Mouse (Mus musculus): ENCODE measurements around the gene Olfr1467. TPM values are rescaled to one million over a fixed set of nuclear protein-coding genes. Genes with fewer than 3 reads are reported as not detected.

The Olfr1467 gene
- not detected in 2 replicates for polyA plus RNA-seq (2012; rRNA removed)

- no peak within 1 kb of the TSS for H3K4me3 ChIP-seq (replicated peaks; ENCODE audit: insufficient read depth, low read depth, low read length)
- no peak for DNase-seq
- no peak for TF ChIP-seq CTCF (IDR thresholded peaks at IDR 0.05; ENCODE audit: borderline replicate concordance, insufficient read depth, low read depth, low read length)
- no peak for TF ChIP-seq POLR2A (IDR thresholded peaks at IDR 0.05; ENCODE audit: borderline replicate concordance, insufficient read depth, low read length)
- WGBS = 45% methylated on average over 2 of the region's 2 CpGs
- no peaks in the 10 kb centered on the region for H3K27me3 ChIP-seq (ENCODE audit: control insufficient read depth, insufficient read depth, low read length)
- H3K4me1 ChIP-seq (ENCODE audit: control insufficient read depth, insufficient read depth, low read length) = no peaks in the 10 kb centered on the region
- no peak within 1 kb of the TSS for H3K27ac ChIP-seq (ENCODE audit: insufficient read depth, low read length)
Measured at GRCm38 (mm10) chr19:13361936-13362335, at the start of gene Olfr1467. Gene Olfr1467, plus strand, starts transcription at chr19:13362236.

GRCm38 (mm10) chr19:13315441-13315840 lies 46.6 kb upstream of the Olfr1467 start, which contains the start of gene Olfr1465:
Gene Olfr1465, minus strand, starts transcription at chr19:13315541.
- no peak for DNase-seq
- no peak for TF ChIP-seq CTCF (IDR thresholded peaks at IDR 0.05; ENCODE audit: borderline replicate concordance, insufficient read depth, low read depth, low read length)
- TF ChIP-seq POLR2A (IDR thresholded peaks at IDR 0.05; ENCODE audit: borderline replicate concordance, insufficient read depth, low read length) = no peak
- H3K27me3 ChIP-seq (ENCODE audit: control insufficient read depth, insufficient read depth, low read length) = no peaks in the 10 kb centered on the region
- no peak within 1 kb of the TSS for H3K4me3 ChIP-seq (replicated peaks; ENCODE audit: insufficient read depth, low read depth, low read length)
- no peaks in the 10 kb centered on the region for H3K4me1 ChIP-seq (ENCODE audit: control insufficient read depth, insufficient read depth, low read length)
- H3K27ac ChIP-seq (ENCODE audit: insufficient read depth, low read length) = no peak within 1 kb of the TSS

DNA sequence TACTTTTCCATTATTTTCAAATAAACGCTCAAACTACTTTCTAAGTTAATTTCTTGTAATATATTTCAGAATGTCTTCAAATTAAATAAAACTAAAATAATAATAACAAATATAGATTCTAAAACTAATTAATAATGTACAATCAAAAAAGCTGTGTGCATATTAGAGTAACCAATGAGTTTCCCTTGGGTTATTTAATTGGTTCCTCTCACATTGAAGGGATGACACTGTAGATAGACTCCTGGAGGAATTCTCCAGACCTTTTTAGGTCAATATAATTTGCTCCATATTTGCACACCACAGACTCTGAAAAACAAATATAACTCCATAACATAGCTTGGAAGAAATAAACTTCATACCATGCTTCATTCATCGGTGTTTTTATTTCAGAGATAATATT lies 23.5 kb upstream of the Olfr1467 start, which contains the start of gene Olfr1466:
Gene Olfr1466 (plus strand): TSS at position 301 of the 400 bp plus-strand sequence.
- Histone ChIP-seq H3K27me3 (ENCODE audit: control insufficient read depth, insufficient read depth, low read length) (no peaks in the 10 kb centered on the region), H3K4me3 (replicated peaks; ENCODE audit: insufficient read depth, low read depth, low read length) (no peak within 1 kb of the TSS), H3K4me1 (ENCODE audit: control insufficient read depth, insufficient read depth, low read length) (no peaks in the 10 kb centered on the region), H3K27ac (ENCODE audit: insufficient read depth, low read length) (no peak within 1 kb of the TSS)
- DNase-seq = no peak
- no peak for TF ChIP-seq POLR2A (IDR thresholded peaks at IDR 0.05; ENCODE audit: borderline replicate concordance, insufficient read depth, low read length)
- TF ChIP-seq CTCF (IDR thresholded peaks at IDR 0.05; ENCODE audit: borderline replicate concordance, insufficient read depth, low read depth, low read length) = no peak
- WGBS = 80% methylated on average over 2 of the region's 2 CpGs

GRCm38 (mm10) chr19:13407549-13407948 lies 45.5 kb downstream of the Olfr1467 start, which contains the start of gene Olfr1469:
Gene Olfr1469, plus strand, starts transcription at chr19:13407849.
- Histone ChIP-seq H3K27ac (ENCODE audit: insufficient read depth, low read length) (no peak within 1 kb of the TSS), H3K27me3 (ENCODE audit: control insufficient read depth, insufficient read depth, low read length) (no peaks in the 10 kb centered on the region), H3K4me1 (ENCODE audit: control insufficient read depth, insufficient read depth, low read length) (no peaks in the 10 kb centered on the region), H3K4me3 (replicated peaks; ENCODE audit: insufficient read depth, low read depth, low read length) (no peak within 1 kb of the TSS)
- TF ChIP-seq CTCF (IDR thresholded peaks at IDR 0.05; ENCODE audit: borderline replicate concordance, insufficient read depth, low read depth, low read length) (no peak), POLR2A (IDR thresholded peaks at IDR 0.05; ENCODE audit: borderline replicate concordance, insufficient read depth, low read length) (no peak)
- DNase-seq = no peak
- WGBS = 61% methylated on average over 2 of the region's 2 CpGs

Other genes with a start within 250 kb of the Olfr1467 start
- gene Olfr1459, start 212.7 kb upstream of the Olfr1467 start, polyA plus RNA-seq (2012; rRNA removed) = not detected in 2 replicates
- not detected in 2 replicates for gene Olfr1461, start 199.2 kb upstream of the Olfr1467 start, polyA plus RNA-seq (2012; rRNA removed)
- not detected in 2 replicates for gene Olfr1462, start 176.5 kb upstream of the Olfr1467 start, polyA plus RNA-seq (2012; rRNA removed)
- not detected in 2 replicates for gene Olfr1463, start 130.9 kb upstream of the Olfr1467 start, polyA plus RNA-seq (2012; rRNA removed)
- not detected in 2 replicates for gene Olfr1465, start 46.7 kb upstream of the Olfr1467 start, polyA plus RNA-seq (2012; rRNA removed)
- not detected in 2 replicates for gene Olfr1466, start 23.4 kb upstream of the Olfr1467 start, polyA plus RNA-seq (2012; rRNA removed)
- gene Olfr1469, start 45.6 kb downstream of the Olfr1467 start, polyA plus RNA-seq (2012; rRNA removed) = not detected in 2 replicates
- gene Olfr1471, start 81.2 kb downstream of the Olfr1467 start, polyA plus RNA-seq (2012; rRNA removed) = not detected in 2 replicates
- gene Olfr1472, start 93.8 kb downstream of the Olfr1467 start, polyA plus RNA-seq (2012; rRNA removed) = not detected in 2 replicates
- not detected in 2 replicates for gene Olfr1474, start 107.3 kb downstream of the Olfr1467 start, polyA plus RNA-seq (2012; rRNA removed)
- gene Olfr1475, start 118.0 kb downstream of the Olfr1467 start, polyA plus RNA-seq (2012; rRNA removed) = not detected in 2 replicates
- not detected in 2 replicates for gene Olfr1477, start 138.3 kb downstream of the Olfr1467 start, polyA plus RNA-seq (2012; rRNA removed)
- gene Olfr1480, start 165.7 kb downstream of the Olfr1467 start, polyA plus RNA-seq (2012; rRNA removed) = not detected in 2 replicates
- gene Olfr1484, start 221.3 kb downstream of the Olfr1467 start, polyA plus RNA-seq (2012; rRNA removed) = not detected in 2 replicates

Measured in cerebellum, adult 2 months (tissue).